8 mouse cellular contexts compared by ENCODE assay signal in genomic region chr2:119742461-119743175, GRCm38 (mm10). TPM values are rescaled to one million over a fixed set of nuclear protein-coding genes. Genes with fewer than 3 reads are reported as not detected.
DNase-seq lines count a peak whose midpoint lies in the region; ATAC-seq and TF ChIP-seq lines count a peak whose summit lies in the region.

No protein-coding gene starts in this region.

- peak overlapping the region; percentile 82 for H3K9ac ChIP-seq in heart, embryonic 11.5 days (ENCODE audit: low read depth, low read length)
- peak overlapping the region; percentile 65 for H3K9ac ChIP-seq in kidney, embryonic 15.5 days

- no peak for TF ChIP-seq CTCF in small intestine, adult 2 months (IDR thresholded peaks at IDR 0.05; ENCODE audit: extremely low read depth, insufficient read length, insufficient replicate concordance, low read depth, low read length)

- H3K27ac ChIP-seq in heart, embryonic 11.5 days (ENCODE audit: low read depth, low read length): no peak overlapping the region
- H3K27ac ChIP-seq in kidney, embryonic 15.5 days: no peak overlapping the region
- peak overlapping the region; percentile 97 for H3K27ac ChIP-seq in small intestine, adult 2 months (ENCODE audit: insufficient read depth, low read depth, low read length)

- WGBS in heart, embryonic 11.5 days (ENCODE audit: insufficient replicate concordance): under 1% methylated on average over 57 of the region's 70 CpGs
- under 1% methylated on average over 69 of the region's 70 CpGs for WGBS in kidney, embryonic 15.5 days
- WGBS in small intestine, adult 2 months: under 1% methylated on average over 69 of the region's 70 CpGs

- H3K4me2 ChIP-seq in heart, embryonic 11.5 days: peak overlapping the region; percentile 100
- peak overlapping the region; percentile 100 for H3K4me2 ChIP-seq in kidney, embryonic 15.5 days

- peak; percentile 49 for DNase-seq in retina, postnatal 1 day
- DNase-seq in retina, embryonic 14.5 days (ENCODE audit: low spot score): no peak
- peak; percentile 48 for DNase-seq in adrenal gland, postnatal 25 days
- peak; percentile 21 for DNase-seq in lung, postnatal 14 days
- DNase-seq in cerebellum, adult 9-10 months: no peak

- no peaks in the 10 kb centered on the region for H3K9me3 ChIP-seq in heart, embryonic 11.5 days (replicated peaks; ENCODE audit: control insufficient read depth, low read length)
- no peaks in the 10 kb centered on the region for H3K9me3 ChIP-seq in kidney, embryonic 15.5 days (replicated peaks)

- H3K27me3 ChIP-seq in heart, embryonic 11.5 days (ENCODE audit: control insufficient read depth, insufficient read depth, low read length): peaks cover 25% of the 10 kb centered on the region
- peaks cover 42% of the 10 kb centered on the region for H3K27me3 ChIP-seq in kidney, embryonic 15.5 days
- H3K27me3 ChIP-seq in small intestine, adult 2 months (ENCODE audit: control insufficient read depth, insufficient read depth, low read length): no peaks in the 10 kb centered on the region

- H3K4me1 ChIP-seq in heart, embryonic 11.5 days (ENCODE audit: control insufficient read depth, insufficient read depth, low read length): peaks cover 33% of the 10 kb centered on the region
- peaks cover 48% of the 10 kb centered on the region for H3K4me1 ChIP-seq in kidney, embryonic 15.5 days
- peaks cover 22% of the 10 kb centered on the region for H3K4me1 ChIP-seq in small intestine, adult 2 months (ENCODE audit: control insufficient read depth, insufficient read depth, insufficient read length, low read length)

- H3K36me3 ChIP-seq in heart, embryonic 11.5 days (ENCODE audit: control insufficient read depth, insufficient read depth, low read length): no peaks in the 10 kb centered on the region
- H3K36me3 ChIP-seq in kidney, embryonic 15.5 days: no peaks in the 10 kb centered on the region
- H3K36me3 ChIP-seq in small intestine, adult 2 months (ENCODE audit: control insufficient read depth, insufficient read depth, low read length): no peaks in the 10 kb centered on the region

- no peak for TF ChIP-seq POLR2A in small intestine, adult 2 months (IDR thresholded peaks at IDR 0.05; ENCODE audit: low read depth, low read length)

- peak overlapping the region; percentile 79 for H3K4me3 ChIP-seq in heart, embryonic 11.5 days (ENCODE audit: low read depth, low read length)
- H3K4me3 ChIP-seq in kidney, embryonic 15.5 days (replicated peaks): peak overlapping the region; percentile 71
- H3K4me3 ChIP-seq in small intestine, adult 2 months (ENCODE audit: low read depth, low read length): peak overlapping the region; percentile 77

- ATAC-seq in heart, embryonic 11.5 days (replicated peaks; ENCODE audit: insufficient number of reproducible peaks, low FRiP score, low TSS enrichment): peak; percentile 27; the same call in 1 of the 2 replicates
- ATAC-seq in kidney, embryonic 15.5 days (replicated peaks; ENCODE audit: low FRiP score): peak; percentile 41

RNA-seq across cellular contexts. Expression of gene Itpka, which starts 0.5 kb away (rescaled TPM):
- 2.9 and 3.2 TPM in 2 replicates for total RNA-seq in adrenal gland, postnatal 25 days (2021)
- polyA plus RNA-seq in heart, embryonic 11.5 days (2014; fragmentation: Nextera tagmentation; extraction: Ambion mirVana): 1.9 and 2.2 TPM in 2 replicates
- 1.2 and 1.5 TPM in 2 replicates for polyA plus RNA-seq in kidney, embryonic 15.5 days (2015; fragmentation: Nextera tagmentation; extraction: Ambion mirVana)
- 21.6 and 39.7 TPM in 2 replicates for polyA plus RNA-seq in small intestine, adult 2 months (2012; rRNA removed)

RNA-seq across cellular contexts. Expression of gene Ltk, which starts 17.6 kb away (rescaled TPM):
- 1.5 and 1.7 TPM in 2 replicates for total RNA-seq in adrenal gland, postnatal 25 days (2021)
- polyA plus RNA-seq in heart, embryonic 11.5 days (2014; fragmentation: Nextera tagmentation; extraction: Ambion mirVana): 0.07 TPM in 1 of 2 replicates, not detected in the other
- polyA plus RNA-seq in kidney, embryonic 15.5 days (2015; fragmentation: Nextera tagmentation; extraction: Ambion mirVana): 0.53 and 0.95 TPM in 2 replicates
- polyA plus RNA-seq in small intestine, adult 2 months (2012; rRNA removed): 1.8 and 2.0 TPM in 2 replicates

RNA-seq across cellular contexts. Expression of gene Rpap1, which starts 44.7 kb away (rescaled TPM):
- total RNA-seq in adrenal gland, postnatal 25 days (2021): 20.7 and 26.8 TPM in 2 replicates
- polyA plus RNA-seq in heart, embryonic 11.5 days (2014; fragmentation: Nextera tagmentation; extraction: Ambion mirVana): 16.2 and 17.4 TPM in 2 replicates
- polyA plus RNA-seq in kidney, embryonic 15.5 days (2015; fragmentation: Nextera tagmentation; extraction: Ambion mirVana): 29.9 and 34.1 TPM in 2 replicates
- 12.8 and 18.2 TPM in 2 replicates for polyA plus RNA-seq in small intestine, adult 2 months (2012; rRNA removed)

RNA-seq across cellular contexts. Expression of gene Tyro3, which starts 54.9 kb away (rescaled TPM):
- total RNA-seq in adrenal gland, postnatal 25 days (2021): 4.5 and 7.2 TPM in 2 replicates
- polyA plus RNA-seq in heart, embryonic 11.5 days (2014; fragmentation: Nextera tagmentation; extraction: Ambion mirVana): 7.3 and 8.4 TPM in 2 replicates
- 12.3 and 13.0 TPM in 2 replicates for polyA plus RNA-seq in kidney, embryonic 15.5 days (2015; fragmentation: Nextera tagmentation; extraction: Ambion mirVana)
- polyA plus RNA-seq in small intestine, adult 2 months (2012; rRNA removed): 3.2 and 6.3 TPM in 2 replicates

Comparison
In these comparisons a context has a peak if more than half of its experiments do, and no peak if none do; other contexts are left out.
1. DNase-seq: peak in retina, postnatal 1 day (single experiment), adrenal gland, postnatal 25 days (single experiment) and lung, postnatal 14 days (single experiment); none in retina, embryonic 14.5 days (single experiment) and cerebellum, adult 9-10 months (single experiment).
2. Peak in every context shown above with its lines, with median percentiles within 50 percentile points of each other: H3K4me3 ChIP-seq.